Mouse (Mus musculus) embryo, embryonic 11 days (tissue): Measurements from ENCODE around the gene Glmp.
"Not testable (repeated sequence)": the region's sequence is repeated elsewhere in the genome, so short reads cannot be mapped to it uniquely, and the experiment has no call there.

Source experiments
- DNase-seq: peaks from one replicate; pipeline ENCODE4 v3.0.0-alpha.2; 2015

Gene Glmp

DNA sequence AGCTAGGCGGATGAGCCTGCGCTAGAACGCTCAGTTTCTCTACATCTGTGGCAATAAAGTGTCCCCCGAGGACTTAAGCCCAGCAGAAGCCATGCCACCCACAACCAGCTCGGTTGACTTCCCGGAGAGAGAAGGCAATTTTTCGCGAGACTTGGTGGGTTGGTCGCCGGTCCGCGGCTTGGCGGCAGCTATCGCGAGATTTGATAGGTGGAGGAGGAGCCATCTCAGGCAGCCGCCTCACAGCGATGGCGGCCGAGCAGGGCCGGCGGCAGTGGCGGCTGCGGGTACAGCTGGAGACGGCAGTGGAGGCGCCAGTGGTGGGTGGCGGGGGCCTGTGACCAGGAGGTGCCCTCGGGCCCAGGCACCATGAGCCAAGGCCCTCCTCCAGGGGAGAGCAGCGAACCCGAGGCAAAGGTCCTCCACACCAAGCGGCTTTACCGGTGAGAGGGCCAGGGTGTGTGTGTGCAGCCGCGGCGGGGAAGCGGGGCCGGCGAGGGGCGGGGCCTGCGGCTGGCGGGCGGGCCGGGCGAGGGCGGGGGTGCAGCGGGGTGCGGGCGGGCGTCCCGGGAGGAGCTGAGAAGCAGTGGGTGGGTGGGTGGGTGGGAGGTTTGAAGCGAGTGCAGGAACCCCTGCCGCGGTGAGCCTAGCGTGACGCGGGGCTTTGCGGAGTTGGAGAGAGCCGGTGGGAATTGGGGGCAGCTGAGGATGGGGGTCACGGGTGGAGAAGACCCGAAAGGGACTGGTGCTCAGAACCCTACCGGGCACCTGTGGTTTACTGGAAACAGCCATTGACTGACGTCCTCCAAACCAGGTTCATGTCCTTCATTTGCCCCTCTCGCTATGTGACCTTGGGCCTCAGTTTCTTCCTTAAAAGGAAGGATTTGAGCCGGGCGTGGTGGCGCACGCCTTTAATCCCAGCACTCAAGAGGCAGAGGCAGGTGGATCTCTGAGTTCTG lies 11.5 kb downstream of the Glmp start, which contains the start of the genes Tmem79 and Smg5:
Gene Tmem79 (minus strand): TSS at position 91 of the 956 bp plus-strand sequence.
Gene Smg5 (plus strand): TSS at position 203 of the 956 bp plus-strand sequence.
- DNase-seq = peak; percentile 97

- DNase-seq = no peak
These were observed 12.7 kb downstream of the Glmp start for GRCm38 (mm10) chr3:88337367-88338020.

GRCm38 (mm10) chr3:88338316-88338715 lies 13.5 kb downstream of the Glmp start:
- no peak for DNase-seq

DNA sequence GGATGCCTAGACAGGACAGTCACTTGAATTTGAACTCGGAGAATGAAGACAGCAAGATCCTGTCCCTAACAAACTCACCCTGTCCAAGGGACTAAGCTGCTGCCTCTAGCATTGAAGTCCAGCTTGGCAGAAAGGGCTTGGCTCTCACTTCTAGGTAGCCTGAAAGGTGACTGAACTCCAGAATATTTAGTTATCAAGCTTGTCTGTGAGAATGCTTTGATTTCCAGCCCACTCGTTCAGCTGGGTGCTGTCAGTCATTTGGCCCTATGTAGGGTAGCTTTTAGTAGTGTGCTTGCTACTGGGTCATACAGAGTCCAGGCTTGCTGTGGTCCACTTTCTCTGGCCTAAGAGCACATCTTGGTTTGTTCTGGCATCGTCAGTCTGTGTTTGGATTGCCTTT lies 14.2 kb downstream of the Glmp start:
- no peak for DNase-seq

DNA sequence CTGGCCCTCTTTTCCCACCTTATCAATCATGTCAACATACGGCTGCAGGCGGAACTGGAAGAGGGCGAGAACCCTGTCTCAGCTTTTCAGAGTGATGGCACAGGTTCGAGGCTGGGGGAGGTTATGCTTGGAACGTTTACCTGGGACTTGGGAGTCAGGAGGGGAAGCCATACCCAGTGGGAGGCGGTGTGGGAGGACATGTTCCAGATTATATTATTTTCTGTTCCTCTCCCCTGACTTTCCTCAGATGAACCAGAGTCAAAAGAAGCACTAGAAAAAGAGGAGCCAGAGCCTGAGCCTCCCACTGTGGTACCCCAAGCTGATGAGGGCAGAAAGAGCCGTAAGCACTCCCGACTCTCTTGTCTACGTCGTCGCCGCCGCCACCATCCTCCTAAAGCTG lies 25.9 kb downstream of the Glmp start:
- DNase-seq = no peak

GRCm38 (mm10) chr3:88352907-88353306 lies 28.1 kb downstream of the Glmp start:
- DNase-seq = no peak

DNA sequence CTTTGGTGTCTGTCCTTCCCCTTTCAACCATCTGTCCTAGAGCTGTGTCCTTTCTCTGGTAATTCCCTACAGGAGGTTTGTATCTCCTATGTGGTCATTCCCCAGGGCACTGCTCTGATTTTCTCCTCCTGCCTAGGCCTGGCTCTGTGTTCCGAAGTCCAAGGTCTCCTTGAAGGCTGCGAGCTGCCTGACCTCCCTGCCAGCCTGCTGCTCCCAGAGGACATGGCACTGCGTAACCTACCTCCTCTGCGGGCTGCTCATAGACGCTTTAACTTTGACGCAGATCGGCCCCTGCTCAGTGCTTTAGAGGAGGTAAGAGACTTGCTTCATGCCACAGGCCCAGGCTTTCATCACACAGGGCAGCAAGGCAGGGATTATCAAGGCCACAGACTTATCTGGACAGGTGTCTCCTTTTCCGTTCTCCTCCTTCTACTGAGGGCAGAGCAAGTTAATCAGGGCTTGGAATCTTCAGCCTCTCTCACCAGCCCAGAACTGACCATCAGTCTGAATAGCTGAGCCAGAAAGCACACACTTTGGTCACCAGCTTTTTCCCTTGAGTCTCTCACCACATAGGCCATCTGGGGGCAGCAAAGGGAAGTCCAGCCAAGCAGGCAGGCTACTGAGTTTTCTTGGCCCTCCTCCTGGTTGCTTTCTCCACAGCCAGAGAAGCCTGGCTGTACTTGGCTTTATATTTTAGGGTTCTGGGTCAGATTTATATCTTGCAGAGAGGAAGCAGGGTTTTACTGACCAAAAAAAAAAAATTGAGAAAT lies 29.8 kb downstream of the Glmp start:
- no peak for DNase-seq

GRCm38 (mm10) chr3:88359584-88359983 lies 34.8 kb downstream of the Glmp start:
- DNase-seq = no peak

GRCm38 (mm10) chr3:88359989-88360388 lies 35.2 kb downstream of the Glmp start:
- DNase-seq = no peak

GRCm38 (mm10) chr3:88361096-88361495 lies 36.3 kb downstream of the Glmp start:
- no peak for DNase-seq

DNA sequence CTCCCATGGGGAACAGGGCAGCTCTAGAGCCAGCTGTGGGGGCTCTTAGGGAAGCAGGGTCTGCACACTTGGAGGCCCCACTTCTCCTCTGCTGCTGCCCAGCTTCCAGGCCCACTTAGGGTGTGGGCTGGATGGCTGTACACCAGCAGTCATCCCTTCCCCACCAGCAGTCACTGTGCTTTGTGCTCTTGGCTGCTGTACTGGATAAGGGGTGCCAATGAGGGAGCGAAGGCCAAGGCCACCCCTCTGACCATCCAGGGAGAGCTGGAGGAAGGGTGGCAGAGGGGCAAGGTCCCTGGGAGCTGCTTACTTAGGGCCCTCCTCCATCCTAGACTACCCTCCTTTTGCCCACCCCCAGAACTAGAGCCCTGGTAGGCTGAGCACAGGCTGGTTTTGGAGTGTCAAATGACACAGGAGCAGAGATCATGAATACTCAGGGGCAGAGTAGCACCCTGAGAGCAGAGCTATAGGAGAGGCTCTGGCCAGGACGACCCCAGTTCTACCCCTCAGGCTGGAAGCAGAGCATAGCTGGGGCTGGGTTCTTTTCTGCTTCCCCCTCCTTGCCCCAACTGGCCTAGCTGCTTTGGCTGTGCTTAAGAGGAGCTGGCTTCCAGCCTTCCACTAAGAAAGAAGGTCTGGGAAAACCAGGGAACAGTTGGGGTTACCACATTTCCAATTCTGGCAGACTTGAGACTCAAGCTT lies 36.9 kb downstream of the Glmp start:
- DNase-seq = no peak

- no peak for DNase-seq
These were observed 38.9 kb downstream of the Glmp start for GRCm38 (mm10) chr3:88363700-88364099.

- DNase-seq = peak; percentile 63
These were observed 39.5 kb downstream of the Glmp start, which contains the start of gene Paqr6 for GRCm38 (mm10) chr3:88364337-88364736. Paqr6 (plus strand) TSS chr3:88364584.

GRCm38 (mm10) chr3:88365705-88366361 lies 41.0 kb downstream of the Glmp start:
- DNase-seq = no peak

DNA sequence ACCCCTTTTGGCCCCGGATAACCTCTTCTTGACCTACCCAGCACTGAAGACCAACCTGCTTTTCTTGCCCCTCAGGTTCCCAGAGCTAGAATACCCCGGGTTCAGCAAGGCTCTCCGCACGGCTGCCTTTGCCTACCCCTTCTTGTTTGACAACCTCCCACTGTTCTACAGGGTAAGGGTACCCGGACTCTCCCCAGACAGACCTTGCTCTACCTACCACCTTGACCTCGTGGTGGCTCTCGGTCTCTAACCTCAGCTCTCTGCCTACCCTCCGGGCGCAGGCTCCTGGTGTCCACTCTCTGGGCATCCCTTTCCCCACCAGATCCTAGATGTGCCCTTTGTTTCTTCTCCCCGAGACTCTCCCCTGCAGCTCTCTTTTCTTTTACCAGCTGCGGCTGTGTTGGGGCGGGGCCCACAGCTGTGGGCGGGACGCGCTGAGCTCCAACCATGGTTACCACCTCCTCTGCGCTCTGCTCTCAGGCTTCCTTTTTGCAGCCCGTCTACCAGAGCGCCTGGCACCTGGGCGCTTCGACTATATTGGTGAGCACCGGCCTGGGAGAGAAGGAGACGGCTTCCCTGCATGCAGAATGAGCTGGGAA lies 42.1 kb downstream of the Glmp start:
- DNase-seq = peak; percentile 45

- not testable (repeated sequence) for DNase-seq
These were observed 42.7 kb downstream of the Glmp start for GRCm38 (mm10) chr3:88367517-88367916.

DNA sequence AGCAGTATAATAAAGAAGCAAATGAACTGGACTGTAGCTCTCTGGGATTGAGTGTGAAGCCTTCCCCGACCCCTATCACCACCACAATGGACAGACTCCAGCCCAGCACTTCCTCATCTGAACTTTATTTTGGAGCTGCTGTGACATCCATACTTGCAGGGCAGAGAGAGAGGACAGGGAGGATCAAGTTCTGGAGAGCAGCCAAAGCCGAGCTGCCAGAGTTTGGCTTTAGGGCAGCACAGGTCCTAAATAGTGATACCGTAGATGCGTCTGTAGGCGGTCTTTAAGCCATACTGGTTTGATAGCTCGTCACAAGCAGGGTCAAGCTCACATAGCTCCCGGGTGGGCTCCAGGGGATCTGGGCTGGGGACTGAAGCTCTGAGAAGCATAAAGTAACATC lies 43.7 kb downstream of the Glmp start:
- DNase-seq = not testable (repeated sequence)

DNA sequence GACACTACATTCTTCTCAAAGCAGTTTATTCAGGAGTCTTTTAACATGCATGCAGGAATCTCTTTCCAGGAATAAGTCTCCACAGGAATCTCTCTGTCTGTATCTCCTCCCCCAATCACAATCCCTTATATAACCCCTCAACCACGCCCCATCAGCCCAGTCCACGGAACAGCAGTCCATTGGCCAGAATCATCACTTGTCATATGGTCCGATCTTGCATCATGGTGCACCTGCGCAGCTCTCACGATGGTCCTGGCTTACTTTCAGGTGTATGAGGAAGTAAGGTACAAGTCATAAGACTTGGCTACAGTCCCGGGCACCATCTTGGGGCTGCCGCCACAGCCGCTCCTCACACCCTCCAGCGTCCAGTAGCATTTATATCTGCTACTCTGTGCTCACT lies 47.8 kb downstream of the Glmp start, which contains the start of gene Bglap3:
Gene Bglap3 (minus strand): TSS at position 101 of the 400 bp plus-strand sequence.
- not testable (repeated sequence) for DNase-seq

DNA sequence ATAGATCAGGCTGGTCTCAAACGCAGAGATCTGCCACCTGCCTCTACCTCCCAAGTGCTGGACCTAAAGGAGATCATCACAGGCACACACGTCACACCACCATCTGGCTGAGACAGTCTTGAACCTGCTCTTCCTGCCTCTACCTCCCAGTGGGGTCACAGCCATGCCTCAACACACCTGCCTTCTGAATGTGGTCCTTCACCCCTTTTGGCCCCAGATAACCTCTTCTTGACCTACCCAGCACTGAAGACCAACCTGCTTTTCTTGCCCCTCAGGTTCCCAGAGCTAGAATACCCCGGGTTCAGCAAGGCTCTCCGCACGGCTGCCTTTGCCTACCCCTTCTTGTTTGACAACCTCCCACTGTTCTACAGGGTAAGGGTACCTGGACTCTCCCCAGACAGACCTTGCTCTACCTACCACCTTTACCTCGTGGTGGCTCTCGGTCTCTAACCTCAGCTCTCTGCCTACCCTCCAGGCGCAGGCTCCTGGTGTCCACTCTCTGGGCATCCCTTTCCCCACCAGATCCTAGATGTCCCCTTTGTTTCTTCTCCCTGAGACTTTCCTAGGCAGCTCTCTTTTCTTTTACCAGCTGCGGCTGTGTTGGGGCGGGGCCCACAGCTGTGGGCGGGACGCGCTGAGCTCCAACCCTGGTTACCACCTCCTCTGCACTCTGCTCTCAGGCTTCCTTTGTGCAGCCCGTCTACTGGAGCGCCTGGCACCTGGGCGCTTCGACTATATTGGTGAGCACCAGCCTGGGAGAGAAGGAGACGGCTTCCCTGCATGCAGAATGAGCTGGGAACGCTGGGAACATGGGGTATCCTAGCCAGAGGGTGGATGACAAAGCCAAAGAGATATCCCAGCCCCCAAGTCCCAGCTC lies 51.2 kb downstream of the Glmp start:
- peak; percentile 71 for DNase-seq

DNA sequence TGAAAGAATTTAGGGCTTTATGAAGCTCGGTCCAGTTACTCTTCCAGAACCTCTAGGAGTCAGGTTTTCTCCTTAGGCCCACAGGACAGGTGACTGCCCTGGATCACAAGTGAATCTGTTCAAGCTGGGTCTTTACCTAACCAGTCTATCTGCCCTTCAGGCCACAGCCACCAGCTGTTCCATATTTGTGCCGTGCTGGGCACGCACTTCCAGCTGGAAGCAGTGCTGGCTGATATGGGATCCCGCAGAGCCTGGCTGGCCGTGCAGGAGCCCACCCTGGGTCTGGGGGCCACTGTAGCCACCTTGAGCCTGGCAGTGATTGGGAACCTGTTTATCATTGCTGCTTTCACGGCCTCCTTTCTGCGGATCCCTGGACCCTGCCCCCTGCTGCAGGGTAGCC lies 51.8 kb downstream of the Glmp start:
- not testable (repeated sequence) for DNase-seq
